Mouse (Mus musculus): ENCODE results near the gene Wdr5.

Wdr5 gene

DNA sequence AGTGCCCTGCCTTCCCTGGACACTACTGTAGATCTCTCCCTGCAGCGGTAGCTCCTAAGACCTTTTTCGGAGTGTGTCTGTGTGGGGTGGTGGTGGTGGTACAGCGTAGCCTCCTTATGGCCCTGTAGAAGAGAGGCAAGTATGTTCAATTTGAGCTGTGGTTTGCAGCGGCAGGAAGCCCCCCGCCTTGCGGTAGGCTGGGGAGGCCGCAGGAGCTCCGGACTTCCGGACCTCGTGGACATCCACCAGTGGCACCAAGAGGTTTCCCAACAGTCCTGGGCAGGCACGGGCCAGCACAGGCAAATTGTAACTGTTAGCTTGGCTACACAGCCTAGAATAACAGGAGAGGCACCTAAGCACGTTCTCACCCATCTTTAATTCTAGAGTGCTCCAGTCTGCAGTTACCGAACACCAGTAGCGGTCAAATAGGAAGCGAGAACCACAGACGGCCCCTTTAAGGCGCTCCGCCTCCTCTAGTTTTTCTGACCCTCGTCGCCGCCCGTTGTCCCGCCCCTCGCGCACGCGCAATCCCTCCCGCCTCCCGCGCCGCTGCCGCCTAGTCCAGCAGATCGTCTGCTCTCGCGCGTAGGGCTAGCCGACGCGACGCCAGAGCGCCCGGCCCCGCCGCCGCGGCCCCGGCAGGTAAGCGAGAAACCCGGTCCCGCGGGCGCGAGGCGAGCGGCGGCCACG lies at the start of gene Wdr5:
Gene Wdr5 (plus strand): TSS at position 519 of the 690 bp plus-strand sequence.
- peak; percentile 97 for DNase-seq

DNA sequence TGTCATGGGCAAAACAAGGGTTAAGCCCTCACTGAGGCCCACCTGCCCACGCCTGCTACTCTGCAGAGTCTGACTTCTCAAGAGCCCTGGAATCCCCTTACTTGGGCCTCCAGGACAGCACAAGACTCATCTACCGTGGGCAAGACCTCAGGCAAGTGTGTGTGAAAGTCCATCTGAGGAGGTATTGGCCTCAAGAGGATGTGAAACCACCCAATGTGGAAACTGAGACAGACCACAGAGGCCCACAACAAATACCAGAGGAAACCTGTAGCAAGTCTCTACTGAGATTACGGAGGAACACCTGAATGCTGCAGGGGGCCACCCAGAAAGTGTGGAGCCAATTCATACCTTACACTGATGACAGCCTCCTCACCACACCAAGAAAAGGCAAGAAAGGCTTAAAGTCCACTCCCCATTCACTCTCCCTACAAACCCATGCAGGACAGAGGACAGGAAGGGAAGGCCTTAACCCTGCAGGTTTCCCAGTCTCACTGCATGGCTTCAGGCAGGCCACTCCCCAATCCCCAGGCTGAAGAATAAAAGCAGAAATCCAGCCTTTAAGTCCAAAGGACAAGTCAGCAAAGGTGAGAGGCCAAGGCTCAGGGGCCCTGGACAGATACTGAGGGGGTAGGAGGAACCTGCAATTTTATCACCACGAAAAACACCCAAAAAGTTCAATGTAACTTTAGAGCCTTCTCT lies 45.5 kb upstream of the Wdr5 start:
- no peak for DNase-seq

DNA sequence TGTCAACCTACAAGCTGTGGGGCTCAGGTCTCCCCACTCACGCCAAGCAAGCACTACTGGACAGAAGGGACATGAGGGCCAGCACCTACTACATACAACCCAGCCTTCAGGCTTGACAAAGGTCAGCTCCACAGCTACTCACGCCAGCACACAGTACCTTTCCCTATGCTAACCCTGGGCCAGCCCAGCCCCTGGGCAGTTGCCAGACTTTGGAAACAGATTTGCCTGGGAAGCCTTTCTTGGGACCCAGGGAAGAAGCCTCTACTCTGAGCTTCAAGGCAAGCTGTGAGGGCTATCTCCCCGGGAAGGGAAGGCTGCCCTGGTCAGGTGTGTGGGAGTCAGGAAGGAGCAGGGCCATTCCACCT lies 45.0 kb upstream of the Wdr5 start:
- no peak for DNase-seq

DNA sequence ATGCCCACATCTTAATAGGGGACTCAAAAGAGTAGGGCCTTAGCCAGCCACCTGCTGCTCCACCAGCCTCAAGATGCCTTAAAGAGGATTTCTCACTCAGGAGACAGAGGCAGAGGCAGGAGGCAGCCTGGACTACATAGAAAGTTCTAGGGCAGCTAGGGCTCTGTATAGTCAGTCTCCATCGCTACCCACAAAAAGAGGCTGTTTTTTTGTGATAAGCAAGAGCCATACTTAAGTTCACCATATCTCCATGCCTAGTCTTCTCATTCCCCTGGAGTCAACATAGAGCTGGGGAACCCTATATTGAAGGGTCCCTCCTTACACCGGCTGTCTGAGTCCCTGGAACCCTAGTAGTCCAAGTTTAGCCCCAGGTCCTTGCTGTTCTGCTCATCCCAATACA lies 44.4 kb upstream of the Wdr5 start:
- DNase-seq, result no peak

DNA sequence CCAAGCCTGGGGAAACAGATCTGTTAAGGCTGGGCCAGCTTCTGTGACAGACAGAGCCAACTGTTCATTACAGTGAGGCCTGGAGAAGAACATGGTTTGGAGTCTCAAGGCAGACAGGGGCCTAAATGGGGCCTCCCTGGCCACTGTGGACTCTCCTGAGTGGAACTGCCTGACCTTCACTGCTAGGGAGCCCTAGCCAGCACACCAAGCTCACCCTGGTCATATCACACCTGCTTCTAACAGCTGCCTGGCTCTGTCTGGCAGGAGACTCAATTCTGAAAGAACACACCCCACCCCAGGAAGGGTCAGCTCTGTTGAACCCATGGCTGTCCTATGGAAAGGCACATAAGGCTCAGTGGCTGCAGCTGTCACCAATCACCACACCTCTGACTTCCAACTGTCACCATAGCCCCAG lies 43.8 kb upstream of the Wdr5 start:
- DNase-seq, result no peak

DNA sequence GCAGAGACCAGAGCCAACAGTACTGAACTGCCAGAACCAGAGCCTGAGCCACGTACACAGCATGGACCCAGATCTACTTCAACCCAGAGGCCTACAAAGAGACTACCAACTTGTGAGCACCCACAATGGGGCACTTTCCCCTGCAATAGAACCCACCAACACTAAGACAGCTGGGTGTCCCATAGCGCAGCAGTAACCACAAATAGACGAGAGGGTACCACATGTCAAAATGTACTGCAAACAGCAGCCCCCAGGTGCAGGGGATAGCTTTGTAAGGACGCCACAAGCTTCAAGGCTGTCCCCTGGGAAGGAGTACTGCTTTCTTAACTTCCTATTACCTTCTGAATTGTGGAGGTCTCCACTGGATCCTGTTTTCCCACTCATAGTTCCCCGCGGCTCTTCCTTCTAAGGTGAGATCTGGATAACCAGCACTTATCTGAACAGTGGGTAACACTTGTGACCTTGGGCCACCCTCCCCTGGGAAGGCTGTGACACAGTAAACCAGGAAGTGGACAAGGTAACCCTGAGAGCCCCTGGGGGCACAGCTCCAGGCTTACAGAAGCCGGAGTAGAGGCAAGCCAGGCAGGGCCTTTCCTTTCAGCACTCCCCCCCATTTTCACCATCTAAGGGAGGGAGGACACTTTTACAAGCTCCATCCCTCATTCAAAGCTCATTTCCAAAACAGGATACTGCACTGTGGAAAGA lies 41.7 kb upstream of the Wdr5 start:
- DNase-seq, result no peak

DNA sequence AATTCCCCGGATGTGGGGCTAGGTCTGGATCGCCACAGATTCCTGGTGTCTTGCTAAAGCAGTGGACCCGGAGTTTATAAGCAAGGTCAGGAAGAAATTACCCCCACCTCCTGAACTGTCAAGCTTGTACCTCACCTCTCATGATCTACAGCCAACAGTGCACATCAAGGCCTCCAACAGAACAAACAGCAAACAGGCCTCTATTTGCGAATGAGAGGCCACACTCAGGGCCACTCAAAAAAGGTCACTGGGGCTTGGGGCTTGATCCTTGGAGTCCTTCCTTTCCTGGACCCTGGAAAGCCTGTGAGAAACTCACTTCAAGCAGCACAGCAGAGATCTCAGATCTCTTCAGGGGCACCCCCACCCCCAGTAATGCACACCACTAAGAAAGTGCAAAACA lies 41.0 kb upstream of the Wdr5 start:
- DNase-seq, result no peak

DNA sequence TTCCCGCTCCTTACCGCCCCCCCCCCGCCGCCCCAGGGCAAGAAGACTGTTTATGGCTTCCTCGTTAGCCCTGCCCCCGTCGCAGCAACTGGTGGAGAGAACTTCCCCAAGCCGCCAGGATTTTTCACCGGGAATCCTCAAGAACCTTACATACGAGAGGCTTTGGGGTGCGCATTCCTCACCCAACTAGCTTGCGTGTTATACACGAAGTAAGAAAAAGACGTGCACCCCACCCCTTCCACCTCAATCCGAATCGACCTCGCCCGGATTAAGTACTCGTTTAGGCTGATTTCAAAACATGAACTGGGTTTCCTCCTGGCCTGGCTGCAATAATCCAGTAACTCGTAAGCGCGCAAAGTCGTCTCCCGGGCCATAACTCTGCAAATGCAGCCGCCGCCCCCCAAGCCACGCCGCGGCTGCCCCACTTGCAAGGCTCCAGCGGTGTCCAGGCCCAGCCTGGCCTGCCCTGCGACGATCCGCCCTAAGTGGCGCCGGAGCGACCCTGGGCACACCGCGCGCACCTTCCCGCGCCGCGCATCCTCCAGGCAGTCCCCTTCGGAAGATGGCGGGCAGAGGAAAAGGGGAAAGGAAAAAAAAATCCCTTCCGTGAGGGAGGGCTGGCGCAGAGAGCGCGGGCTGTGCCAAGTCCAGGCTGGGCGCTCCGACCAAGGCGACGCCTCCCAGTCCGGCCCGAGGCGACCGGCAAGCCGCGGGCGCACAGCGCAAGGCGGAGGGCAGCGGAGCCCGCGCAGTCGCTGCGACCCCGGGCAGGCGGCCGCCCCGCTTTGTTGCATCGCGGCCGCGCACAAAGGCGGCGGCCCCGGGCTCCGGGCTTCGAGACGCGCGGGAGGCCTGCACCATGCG lies 40.1 kb upstream of the Wdr5 start:
- DNase-seq, result peak; percentile 30

DNA sequence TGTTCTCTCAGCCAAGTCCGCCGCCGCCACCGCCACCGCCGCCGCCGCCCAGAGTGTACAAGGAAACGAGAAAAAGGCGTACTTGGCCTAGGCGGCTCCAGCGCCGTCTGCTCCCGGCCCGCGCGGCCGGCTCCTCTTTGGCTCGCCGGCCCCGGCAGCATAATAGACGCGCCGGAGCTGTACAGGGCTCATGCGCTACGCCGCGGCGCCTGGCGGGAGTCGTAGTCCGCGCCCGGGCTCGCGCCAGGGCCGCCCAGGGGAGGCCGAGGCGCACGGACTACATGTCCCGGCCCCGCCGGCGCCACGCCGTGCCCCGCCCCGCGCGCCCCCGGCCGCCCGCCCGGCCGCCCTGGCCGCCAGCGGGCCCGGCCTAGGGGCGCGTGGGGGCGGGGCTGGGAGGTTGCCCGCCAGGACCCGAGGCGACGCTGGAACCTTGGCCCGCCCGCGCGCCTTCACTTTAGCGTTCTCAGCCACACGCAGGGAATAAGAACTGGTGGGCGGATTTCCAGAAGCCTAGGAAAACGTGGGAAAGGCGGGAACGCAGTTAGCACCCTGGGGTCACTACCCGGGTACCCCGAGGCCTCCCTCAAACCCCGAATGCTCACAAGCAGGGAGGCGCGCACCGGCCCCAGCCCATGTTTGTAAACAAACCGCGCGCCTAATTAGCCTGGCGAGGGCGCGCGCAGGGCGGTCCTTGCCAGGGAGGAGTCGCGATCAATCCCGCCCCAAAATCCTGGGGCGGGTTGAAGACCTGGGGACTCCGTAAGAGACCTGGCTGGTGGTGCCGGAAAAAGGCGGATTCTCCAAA lies 39.3 kb upstream of the Wdr5 start:
- peak; percentile 86 for DNase-seq

DNA sequence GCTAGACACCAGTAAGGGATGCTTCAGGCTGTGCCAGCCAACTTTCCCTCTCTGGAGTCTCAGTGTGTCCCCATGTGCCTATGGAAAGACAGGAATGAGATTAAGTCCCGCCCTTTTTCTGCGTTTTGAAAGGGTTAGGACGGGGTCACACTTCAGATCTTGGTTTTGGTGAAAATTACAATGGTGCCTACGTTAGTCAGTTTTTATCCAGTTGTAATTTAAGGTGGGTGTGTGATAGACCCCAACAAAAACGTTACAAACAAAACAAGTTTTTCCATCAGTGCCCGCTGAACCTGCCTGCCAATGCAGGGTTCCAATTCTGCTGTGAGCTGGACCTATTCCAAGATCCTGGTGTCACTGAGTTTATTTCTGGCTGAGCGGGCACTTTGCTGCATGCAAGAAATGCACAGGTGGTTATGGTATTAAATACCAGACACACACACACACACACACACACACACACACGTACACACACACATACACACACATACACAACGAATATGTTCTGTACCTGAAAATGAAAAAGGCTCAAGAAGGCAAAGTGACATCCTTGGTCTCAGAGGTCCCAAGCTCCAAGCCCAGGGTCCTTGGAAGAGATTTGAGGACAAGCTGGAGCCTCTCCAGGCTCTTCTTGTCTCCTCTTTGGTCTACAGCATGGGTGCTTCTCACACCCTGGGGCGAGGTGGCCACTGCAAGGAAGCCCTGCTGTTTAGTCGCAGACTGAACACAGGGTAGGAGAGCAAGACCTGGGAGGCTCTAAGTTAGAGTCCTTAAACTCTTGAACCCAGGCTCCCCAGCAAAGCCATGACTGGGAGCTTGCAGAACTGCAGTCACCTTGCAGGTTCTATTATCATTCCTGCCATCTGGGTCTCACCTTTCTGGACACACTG lies 38.4 kb upstream of the Wdr5 start:
- no peak for DNase-seq

DNA sequence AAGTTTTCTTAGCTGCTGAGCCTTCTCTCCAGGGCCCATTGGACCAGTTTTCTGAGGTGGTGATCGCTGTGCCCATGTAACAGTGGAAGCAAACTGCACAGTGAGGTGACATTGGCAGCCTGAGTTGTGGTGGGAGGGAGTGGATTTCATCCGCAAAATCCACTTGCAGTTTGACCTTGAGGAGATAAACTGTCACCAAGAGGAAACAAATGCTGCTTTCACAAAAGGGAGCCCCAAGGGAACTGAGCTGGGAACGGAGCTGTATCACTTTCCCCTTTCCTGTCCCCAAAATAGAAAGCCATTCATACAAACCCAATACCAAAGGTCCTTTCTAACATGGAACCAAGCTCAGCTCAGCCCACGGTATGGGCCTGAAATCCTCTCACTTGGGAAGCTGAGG lies 35.1 kb upstream of the Wdr5 start:
- no peak for DNase-seq

DNA sequence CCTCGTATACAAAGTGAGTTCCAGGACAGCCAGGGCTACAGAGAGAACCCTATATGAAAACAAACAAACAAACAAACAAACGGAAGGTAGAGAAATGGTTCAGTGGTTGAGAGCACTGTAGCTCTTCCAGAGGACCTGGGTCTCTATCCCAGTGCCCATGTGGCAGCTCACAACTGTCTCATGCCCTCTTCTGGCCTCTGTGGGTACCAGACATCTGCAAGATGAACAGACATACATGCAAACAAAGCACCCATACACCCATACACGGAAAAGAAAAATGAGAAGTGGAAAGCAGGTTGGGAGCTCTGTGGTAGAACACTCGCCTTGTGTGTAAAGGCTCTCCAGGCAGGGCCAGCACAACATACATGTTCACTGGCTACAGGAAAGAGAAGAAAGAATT lies 34.6 kb upstream of the Wdr5 start:
- no peak for DNase-seq

DNA sequence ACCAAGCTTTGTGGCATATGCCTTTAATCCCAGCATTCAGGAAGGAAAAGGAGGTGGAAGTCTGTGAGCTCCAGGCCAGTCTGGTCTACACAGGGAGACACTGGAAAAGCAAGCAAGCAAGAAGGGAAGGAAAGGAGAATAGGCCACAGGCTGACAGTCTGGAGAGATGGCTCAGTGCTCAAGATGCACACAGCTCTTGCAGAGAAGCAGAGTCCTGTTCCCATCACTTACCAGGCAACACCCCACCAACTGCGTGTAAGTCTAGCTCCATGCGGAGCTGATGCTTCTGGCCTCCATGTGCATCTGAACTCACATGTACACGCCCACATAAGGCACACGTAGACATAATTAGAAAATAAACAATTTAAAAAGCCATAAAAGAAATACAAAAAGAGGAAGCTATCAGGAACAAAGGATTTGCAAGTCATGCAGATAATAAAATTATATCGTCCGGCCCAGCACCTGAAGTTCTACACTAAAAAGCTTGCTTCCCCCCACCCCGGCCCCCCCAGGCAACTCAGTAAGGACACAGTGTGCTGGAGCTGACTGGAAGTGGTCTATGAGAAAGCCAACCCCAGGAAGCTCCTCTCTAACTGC lies 32.6 kb upstream of the Wdr5 start:
- no peak for DNase-seq

DNA sequence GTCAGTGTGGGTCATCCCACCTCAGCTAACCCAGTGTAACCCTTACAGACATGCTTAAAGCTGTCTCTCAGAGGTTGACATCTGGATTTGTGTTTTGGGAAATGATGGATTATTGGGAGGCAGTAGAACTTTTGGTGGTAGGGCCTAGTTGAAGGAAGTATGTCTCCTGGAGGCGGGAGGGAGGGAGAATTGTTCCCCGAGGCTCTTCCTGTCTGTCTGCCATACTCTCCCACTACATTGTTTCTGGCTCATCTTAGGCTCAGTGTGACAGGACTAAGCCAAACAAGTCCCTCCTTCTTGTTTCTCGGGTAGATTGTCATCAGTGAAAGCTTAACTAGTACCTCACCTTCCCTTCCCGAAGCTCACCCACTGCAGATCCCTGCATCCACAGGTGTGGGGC lies 28.2 kb upstream of the Wdr5 start:
- DNase-seq, result no peak

DNA sequence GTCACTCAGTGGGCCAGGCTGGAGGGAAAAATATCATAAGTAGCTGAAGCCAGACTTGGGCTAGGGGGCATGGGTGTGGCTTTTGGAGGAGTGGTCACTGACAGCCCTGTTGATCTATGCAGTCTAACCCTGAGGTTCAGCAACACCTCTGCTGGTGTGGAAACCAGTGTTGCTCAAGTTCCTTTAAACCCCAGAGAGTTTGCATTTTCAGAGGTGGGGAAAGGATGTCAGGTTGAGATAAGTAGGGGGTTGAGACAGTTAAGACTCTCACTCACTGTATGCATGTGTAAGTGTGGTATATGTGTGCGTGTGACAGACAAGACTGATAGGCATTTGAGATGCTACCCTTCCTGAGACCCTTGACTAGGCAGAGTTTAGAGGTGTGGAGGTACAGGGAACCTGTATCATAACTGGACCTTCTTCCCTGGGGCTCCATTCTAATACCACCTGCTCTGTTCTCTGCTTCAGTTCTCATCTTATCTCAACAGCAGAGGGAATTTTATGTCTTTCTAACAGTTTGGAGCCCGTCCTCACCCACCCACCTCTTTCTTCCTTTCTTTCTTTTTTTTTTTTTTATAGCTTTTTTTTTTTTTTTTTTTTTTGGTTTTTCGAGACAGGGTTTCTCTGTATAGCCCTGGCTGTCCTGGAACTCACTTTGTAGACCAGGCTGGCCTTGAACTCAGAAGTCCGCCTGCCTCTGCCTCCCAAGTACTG lies 27.5 kb upstream of the Wdr5 start:
- DNase-seq, result no peak

DNA sequence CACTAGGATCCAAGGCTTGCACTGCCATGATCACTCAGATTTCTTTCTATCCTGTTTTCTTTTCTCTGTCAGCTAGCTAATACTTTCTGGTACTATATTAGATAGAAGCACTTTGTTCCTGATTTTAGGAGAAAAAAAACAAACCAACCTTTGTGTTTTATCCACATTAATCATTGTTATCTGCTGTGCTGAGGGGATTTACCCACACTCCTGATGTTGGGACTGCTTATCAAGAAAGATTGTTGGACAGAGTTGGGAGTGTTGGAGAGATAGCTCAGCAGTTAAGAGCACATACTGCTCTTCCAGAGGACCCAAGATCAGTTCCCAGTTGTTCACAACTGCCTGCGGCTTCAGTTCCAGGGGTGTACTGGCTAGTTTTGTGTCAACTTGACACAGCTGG lies 26.6 kb upstream of the Wdr5 start:
- DNase-seq, result no peak

DNA sequence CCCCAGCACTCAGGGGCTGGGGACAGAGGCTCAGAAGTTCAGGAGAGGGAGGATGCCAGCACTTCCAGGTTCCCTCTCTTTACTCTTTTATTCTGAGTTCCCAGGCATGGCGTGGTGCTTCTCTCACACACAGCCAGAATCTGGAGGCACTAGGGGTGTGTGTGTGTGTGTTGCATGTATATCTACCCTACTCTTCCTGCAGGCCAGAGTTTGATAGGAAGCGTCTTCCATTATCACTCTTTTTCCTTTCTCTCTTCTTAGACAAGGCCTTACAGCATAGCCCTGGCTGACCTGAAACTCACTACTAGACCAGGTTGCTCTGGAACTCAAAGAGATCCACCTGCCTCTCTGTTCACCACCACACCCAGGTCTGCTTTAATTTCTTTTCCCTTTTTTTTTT lies 24.0 kb upstream of the Wdr5 start:
- no peak for DNase-seq

DNA sequence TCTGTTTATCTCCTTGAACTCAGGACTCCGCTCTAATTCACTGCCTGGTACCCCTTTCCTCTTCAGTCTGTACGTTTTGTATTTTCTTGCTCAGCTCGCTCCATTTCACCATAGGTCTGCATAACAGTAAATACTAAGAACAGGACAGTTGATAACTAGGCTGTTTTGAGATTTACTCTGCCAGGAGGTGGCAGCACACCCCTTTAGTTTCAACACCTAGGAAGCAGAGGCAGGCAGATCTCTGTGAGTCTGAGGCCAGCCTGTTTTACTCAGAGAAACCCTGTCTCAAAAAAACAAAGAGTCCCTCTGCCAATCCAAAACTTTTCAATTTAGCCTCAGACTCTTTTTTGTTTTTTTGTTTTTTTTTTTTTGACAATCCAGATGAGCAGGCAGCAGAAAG lies 21.0 kb upstream of the Wdr5 start:
- DNase-seq, result no peak

DNA sequence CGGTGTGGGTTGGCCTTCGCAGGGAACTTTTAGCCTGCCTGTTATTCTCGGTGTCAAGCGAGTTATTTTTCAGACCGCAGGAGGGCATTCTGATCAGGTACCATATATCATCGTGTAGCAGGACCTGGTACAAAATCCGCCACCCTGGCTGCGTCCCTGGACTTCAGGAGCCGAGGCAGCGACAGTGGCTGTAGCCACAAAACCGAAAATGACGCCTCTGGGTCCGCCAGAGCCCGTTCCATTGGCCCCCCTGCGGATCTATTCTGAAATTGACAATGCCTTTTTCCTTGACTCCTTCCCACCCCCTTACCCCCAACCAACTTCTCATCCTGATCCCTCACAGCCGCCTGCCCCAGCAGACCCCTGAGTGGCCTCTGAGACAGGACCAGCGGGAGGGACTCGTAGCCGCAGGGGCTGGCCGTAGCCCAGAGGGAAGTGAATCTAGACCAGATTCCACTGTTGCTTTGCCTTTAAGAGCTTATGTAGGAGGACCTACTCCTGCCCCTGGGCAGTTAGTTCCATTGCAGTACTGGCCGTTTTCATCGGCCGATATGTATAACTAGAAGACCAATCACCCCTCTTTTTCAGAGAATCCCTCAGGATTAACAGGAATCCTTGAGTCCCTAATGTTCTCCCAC lies 18.4 kb upstream of the Wdr5 start:
- no peak for DNase-seq

Measured in right cerebral cortex, postnatal 4 days (tissue).